Mouse (Mus musculus): ENCODE measurements at regions not wholly inside any gene's neighbourhood (a gene's known extent, or its start where the extent isn't known, plus 50 kb on each side); places are given as distances from the start of the nearest gene placed in this dataset.
"Not testable (repeated sequence)": the region's sequence is repeated elsewhere in the genome, so short reads cannot be mapped to it uniquely, and the experiment has no call there.

DNA sequence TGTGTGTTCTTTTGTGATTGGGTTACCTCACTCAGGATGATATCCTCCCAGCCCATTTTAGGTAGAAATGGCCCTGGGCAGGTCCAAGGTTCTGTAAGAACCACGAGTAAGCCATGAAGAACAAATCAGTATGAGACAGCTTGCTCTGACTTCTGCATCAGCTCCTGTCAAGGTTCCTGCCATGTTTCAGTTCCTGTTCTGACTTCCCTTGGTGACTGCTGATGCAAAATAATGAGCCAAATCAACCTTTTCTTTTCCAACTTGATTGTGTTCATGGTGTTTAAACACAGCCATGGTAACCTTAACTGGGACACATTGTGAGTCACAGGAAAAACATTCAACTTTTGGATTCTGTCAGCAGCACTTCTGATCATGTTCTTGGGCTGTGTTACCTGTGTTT, 667.4 kb upstream of the Igfbp7 start:
- Histone ChIP-seq H3K4me1 (replicated peaks) (no peaks in the 10 kb centered on the region), H3K27ac (replicated peaks) (no peak overlapping the region), H3K9ac (no peak overlapping the region), H3K27me3 (no peaks in the 10 kb centered on the region), H3K9me3 (replicated peaks) (0 out of 2 replicates have a peak, but pooled peaks cover 6% of the 10 kb centered on the region), H3K4me3 (replicated peaks) (no peak overlapping the region), H3K4me2 (no peak overlapping the region), H3K36me3 (replicated peaks) (no peaks in the 10 kb centered on the region)
- 19% methylated on average over 1 of the region's 1 CpGs for WGBS (ENCODE audit: insufficient replicate concordance)
- ATAC-seq (ENCODE audit: insufficient read depth): no peak

DNA sequence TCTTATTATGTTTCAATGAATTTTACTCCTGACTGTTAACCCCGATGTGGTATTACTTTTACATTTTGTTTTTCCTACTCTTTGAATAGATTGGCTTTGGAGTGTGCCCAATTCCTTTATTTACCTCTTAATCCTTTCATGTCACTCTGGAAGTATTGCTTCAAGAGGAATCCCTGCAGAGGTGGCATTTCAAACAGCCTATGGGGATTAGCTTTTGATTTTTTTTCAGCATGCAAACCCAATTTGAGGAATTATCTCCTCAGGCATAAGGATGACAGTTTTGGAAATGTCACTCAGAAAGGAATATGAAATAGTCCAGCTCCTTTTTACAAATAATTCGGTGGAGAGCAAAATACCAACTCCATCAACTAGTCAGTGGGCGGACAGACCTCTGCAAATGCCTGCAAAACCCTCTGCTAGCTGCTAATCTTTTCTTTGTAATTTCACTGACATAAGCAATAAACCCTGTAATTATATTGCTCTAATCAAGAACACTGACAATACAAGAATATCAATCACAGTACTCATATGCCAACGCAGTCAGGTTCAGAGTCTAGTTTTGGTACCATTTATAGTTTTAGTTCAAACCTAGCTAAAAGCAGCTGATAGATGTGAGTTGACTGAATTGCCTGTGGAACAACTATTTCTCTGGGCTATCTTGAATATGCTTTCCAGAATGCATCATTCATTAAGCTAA, 624.9 kb upstream of the Igfbp7 start:
- Histone ChIP-seq H3K27me3 (no peaks in the 10 kb centered on the region), H3K4me3 (replicated peaks) (no peak overlapping the region), H3K27ac (replicated peaks) (no peak overlapping the region), H3K36me3 (replicated peaks) (no peaks in the 10 kb centered on the region), H3K9me3 (replicated peaks) (no peaks in the 10 kb centered on the region), H3K4me2 (no peak overlapping the region), H3K4me1 (replicated peaks) (no peaks in the 10 kb centered on the region), H3K9ac (no peak overlapping the region)
- WGBS (ENCODE audit: insufficient replicate concordance): 52% methylated on average over 4 of the region's 4 CpGs
- ATAC-seq (ENCODE audit: insufficient read depth): no peak

DNA sequence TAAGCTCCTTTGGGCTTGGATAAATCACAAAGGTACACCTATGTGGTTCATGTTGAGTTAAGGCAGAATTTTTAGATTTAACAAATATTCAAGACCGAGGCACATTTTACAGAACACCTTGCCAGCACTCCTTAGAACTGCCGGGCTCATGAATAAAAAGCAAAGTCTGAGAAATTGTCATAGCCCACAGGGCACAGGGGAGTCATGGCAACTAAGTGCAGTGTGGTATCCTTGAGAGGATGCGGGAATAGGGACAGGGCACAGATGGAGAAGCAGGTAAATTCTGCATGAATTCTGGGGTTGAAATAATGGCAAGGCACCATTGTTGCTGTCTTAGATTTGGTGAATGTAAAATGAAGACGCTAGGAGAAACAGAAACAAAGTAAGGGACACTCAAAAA, 609.7 kb upstream of the Igfbp7 start:
- 66% methylated on average over 4 of the region's 4 CpGs for WGBS (ENCODE audit: insufficient replicate concordance)
- H3K27ac ChIP-seq (replicated peaks): no peak overlapping the region
- no peak overlapping the region for H3K4me2 ChIP-seq
- no peak overlapping the region for H3K9ac ChIP-seq
- no peak overlapping the region for H3K4me3 ChIP-seq (replicated peaks)
- H3K36me3 ChIP-seq (replicated peaks): no peaks in the 10 kb centered on the region
- H3K27me3 ChIP-seq: no peaks in the 10 kb centered on the region
- H3K9me3 ChIP-seq (replicated peaks): no peaks in the 10 kb centered on the region
- ATAC-seq (ENCODE audit: insufficient read depth): no peak
- no peaks in the 10 kb centered on the region for H3K4me1 ChIP-seq (replicated peaks)

DNA sequence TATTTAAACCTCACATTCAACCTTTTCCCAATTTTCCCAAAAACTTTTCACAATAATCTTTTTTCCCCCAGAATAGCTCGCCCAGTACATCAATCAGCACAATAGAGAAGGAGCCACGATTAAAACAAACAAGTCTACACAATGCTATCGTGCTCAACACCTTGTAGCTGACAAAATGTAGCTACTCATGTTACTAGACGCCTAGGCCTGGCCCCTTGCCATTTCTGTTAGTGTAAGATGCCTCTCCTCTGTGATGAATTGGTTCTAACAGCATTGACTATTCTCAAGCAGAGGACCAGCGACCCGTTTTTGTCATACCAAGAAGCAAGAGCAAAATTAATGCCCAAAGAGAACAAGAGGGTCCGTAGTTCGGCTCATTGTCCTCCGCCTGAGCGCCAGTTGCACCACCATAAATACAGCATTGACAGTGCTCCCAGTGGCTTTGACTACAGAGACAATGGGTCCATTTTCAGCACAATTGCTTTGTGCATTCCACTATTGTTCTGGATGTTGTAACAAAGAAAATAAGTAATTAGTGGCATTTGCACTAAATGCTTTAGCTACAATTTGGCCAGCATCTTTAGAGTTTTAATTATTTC, 578.7 kb upstream of the Igfbp7 start:
- H3K4me2 ChIP-seq: no peak overlapping the region
- no peak overlapping the region for H3K9ac ChIP-seq
- no peak overlapping the region for H3K27ac ChIP-seq (replicated peaks)
- H3K27me3 ChIP-seq: no peaks in the 10 kb centered on the region
- H3K36me3 ChIP-seq (replicated peaks): no peaks in the 10 kb centered on the region
- no peaks in the 10 kb centered on the region for H3K4me1 ChIP-seq (replicated peaks)
- ATAC-seq (ENCODE audit: insufficient read depth): no peak
- H3K9me3 ChIP-seq (replicated peaks): no peaks in the 10 kb centered on the region
- no peak overlapping the region for H3K4me3 ChIP-seq (replicated peaks)
- WGBS (ENCODE audit: insufficient replicate concordance): 58% methylated on average over 10 of the region's 10 CpGs

DNA sequence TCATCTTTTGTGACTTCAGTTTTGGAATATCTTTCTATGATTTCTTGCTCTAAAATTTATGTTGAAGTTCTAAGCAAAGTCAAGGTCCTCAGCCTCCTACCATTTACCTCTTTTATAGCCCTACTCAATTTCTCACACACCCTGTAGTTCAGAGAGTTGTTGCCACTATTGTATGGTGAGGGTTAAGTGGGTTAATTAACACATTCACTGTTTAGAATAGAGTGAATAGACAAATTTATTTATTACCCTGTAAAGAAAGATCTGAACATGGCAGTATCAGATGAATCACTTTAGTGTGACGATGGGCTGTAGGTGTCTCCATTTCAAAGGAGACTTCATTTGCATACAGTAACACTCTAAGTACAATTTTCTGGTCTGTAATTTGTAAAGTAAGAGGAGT, 577.4 kb upstream of the Igfbp7 start:
- Histone ChIP-seq H3K9ac (no peak overlapping the region), H3K4me3 (replicated peaks) (no peak overlapping the region), H3K36me3 (replicated peaks) (no peaks in the 10 kb centered on the region), H3K9me3 (replicated peaks) (no peaks in the 10 kb centered on the region), H3K4me1 (replicated peaks) (no peaks in the 10 kb centered on the region), H3K27me3 (no peaks in the 10 kb centered on the region), H3K27ac (replicated peaks) (no peak overlapping the region), H3K4me2 (no peak overlapping the region)
- 63% methylated on average over 1 of the region's 1 CpGs for WGBS (ENCODE audit: insufficient replicate concordance)
- no peak for ATAC-seq (ENCODE audit: insufficient read depth)

DNA sequence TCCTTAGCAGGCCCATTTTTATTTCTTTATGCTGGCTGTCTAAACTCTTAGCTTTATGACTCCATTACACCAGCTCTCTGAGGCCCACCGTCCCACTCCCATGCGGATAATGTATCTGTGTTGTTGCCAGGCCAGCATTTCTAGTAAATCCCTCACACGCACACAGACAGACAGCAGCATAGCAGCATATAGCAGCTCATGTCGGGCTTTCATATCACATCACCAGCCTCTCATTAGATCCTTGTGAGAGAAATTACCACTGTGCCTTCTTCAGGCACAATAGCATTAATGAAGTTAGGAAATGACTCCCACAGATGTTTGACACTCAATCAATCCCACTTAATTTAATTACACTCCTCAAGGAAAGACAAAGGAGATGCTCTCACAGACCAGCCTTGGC, 532.2 kb upstream of the Igfbp7 start:
- H3K9me3 ChIP-seq (replicated peaks); H3K4me1 ChIP-seq (replicated peaks); H3K36me3 ChIP-seq (replicated peaks); H3K27me3 ChIP-seq; H3K4me3 ChIP-seq (replicated peaks); H3K4me2 ChIP-seq; H3K9ac ChIP-seq; ATAC-seq (ENCODE audit: insufficient read depth); H3K27ac ChIP-seq (replicated peaks): not testable (repeated sequence)
- 69% methylated on average over 4 of the region's 4 CpGs for WGBS (ENCODE audit: insufficient replicate concordance)

DNA sequence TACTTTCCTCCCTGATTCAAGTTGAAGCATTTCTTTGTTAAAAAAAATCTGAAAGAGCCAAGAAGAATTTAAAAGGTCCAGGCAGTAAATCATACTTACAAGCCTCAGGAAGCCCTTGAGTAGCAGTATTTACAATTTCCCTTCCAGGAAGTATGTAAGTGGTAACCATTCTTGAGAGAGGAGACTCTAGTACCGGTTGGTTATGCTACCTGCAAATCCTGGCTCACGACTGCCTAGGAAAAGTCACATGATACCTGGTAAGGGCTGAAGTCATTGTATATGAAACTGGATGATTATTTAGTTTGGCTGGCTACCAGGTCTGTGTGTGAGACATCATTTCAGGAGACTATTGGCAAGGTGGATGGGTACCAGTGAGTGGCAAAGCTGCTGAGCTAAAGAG, 524.0 kb upstream of the Igfbp7 start:
- 75% methylated on average over 2 of the region's 2 CpGs for WGBS (ENCODE audit: insufficient replicate concordance)
- ATAC-seq (ENCODE audit: insufficient read depth): no peak

DNA sequence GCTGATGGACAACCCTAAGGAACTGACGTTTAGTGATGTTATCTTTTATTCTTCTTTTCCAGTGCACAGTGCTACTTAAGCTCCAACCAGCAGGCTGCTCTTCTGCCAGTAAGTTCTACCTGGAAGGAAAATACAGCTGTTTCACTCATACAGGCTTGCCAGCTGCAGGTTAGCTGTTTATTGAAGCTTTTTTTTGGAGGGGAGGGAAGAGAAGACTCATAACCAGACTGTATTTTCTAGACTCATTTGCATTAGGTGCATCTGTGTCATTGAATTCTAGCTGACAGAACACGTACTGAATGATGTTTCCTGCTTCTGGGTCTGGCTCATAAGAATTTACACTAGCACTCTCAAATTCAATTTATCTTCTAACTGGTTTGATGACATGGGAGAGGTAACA, 513.3 kb upstream of the Igfbp7 start:
- Histone ChIP-seq H3K4me2 (no peak overlapping the region), H3K4me3 (replicated peaks) (no peak overlapping the region), H3K9ac (no peak overlapping the region), H3K36me3 (replicated peaks) (no peaks in the 10 kb centered on the region), H3K27ac (replicated peaks) (no peak overlapping the region), H3K4me1 (replicated peaks) (no peaks in the 10 kb centered on the region), H3K27me3 (no peaks in the 10 kb centered on the region), H3K9me3 (replicated peaks) (no peaks in the 10 kb centered on the region)
- 51% methylated on average over 2 of the region's 2 CpGs for WGBS (ENCODE audit: insufficient replicate concordance)
- ATAC-seq (ENCODE audit: insufficient read depth): no peak

More for the DNA sequence above, 524.0 kb upstream of the Igfbp7 start:
- Histone ChIP-seq H3K27me3 (no peaks in the 10 kb centered on the region), H3K4me1 (replicated peaks) (no peaks in the 10 kb centered on the region), H3K9ac (no peak overlapping the region), H3K36me3 (replicated peaks) (no peaks in the 10 kb centered on the region), H3K9me3 (replicated peaks) (0 out of 2 replicates have a peak, but pooled peaks cover 4% of the 10 kb centered on the region), H3K4me2 (no peak overlapping the region), H3K4me3 (replicated peaks) (no peak overlapping the region), H3K27ac (replicated peaks) (no peak overlapping the region)

DNA sequence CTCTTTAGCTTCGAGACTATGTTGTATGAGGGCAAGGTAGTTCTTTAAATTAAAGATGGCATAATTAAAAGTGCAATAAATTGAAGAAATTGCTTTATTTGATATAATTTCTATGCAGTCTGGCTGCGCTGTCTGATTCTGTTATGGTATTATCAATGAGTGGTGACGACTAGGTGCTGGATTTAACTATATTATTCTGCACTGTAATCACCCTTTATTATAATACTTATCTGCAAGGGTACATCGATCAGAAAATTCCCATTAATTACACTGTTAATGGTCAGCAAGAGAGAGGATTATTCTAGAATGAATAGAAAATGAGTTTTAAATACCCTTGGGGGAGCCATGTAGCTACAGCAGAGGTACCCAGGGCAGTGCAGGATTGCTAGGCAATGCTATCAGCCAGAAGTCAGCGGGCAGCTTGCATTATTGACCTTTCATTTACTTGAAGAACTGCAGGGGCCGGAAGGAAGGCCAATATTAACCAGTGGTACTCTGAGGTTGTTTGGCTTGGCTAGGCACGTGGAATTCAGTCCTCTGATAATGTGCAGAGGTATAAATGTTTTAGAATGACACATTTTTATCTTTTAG, 509.3 kb upstream of the Igfbp7 start:
- Histone ChIP-seq H3K4me3 (replicated peaks) (no peak overlapping the region), H3K4me1 (replicated peaks) (no peaks in the 10 kb centered on the region), H3K36me3 (replicated peaks) (no peaks in the 10 kb centered on the region), H3K27me3 (no peaks in the 10 kb centered on the region), H3K9ac (no peak overlapping the region), H3K4me2 (no peak overlapping the region), H3K27ac (replicated peaks) (no peak overlapping the region), H3K9me3 (replicated peaks) (no peaks in the 10 kb centered on the region)
- WGBS (ENCODE audit: insufficient replicate concordance): 47% methylated on average over 7 of the region's 7 CpGs
- no peak for ATAC-seq (ENCODE audit: insufficient read depth)

DNA sequence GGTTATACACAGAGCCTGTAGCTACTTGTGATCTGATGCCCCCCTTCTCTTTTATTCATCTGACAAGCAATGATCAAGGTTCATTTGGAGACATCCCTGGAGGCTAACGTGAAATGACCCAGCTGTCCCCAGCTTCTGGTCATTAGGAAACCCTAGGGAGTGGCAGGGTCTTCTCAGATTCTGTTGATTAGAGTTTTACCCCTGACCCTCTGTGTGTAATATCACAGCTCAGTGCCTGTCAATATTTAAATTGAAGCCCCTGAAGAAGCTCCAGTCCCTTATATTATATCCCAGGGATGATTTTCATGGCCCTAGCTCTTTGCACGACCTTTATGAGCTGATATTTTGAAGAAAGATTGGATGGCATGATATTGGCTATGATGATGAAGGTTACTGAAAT, 508.5 kb upstream of the Igfbp7 start:
- H3K27ac ChIP-seq (replicated peaks): no peak overlapping the region
- no peaks in the 10 kb centered on the region for H3K27me3 ChIP-seq
- ATAC-seq (ENCODE audit: insufficient read depth): no peak
- no peak overlapping the region for H3K9ac ChIP-seq
- WGBS (ENCODE audit: insufficient replicate concordance): 42% methylated on average over 2 of the region's 2 CpGs
- no peaks in the 10 kb centered on the region for H3K4me1 ChIP-seq (replicated peaks)
- H3K9me3 ChIP-seq (replicated peaks): no peaks in the 10 kb centered on the region
- H3K4me3 ChIP-seq (replicated peaks): no peak overlapping the region
- no peak overlapping the region for H3K4me2 ChIP-seq
- no peaks in the 10 kb centered on the region for H3K36me3 ChIP-seq (replicated peaks)

DNA sequence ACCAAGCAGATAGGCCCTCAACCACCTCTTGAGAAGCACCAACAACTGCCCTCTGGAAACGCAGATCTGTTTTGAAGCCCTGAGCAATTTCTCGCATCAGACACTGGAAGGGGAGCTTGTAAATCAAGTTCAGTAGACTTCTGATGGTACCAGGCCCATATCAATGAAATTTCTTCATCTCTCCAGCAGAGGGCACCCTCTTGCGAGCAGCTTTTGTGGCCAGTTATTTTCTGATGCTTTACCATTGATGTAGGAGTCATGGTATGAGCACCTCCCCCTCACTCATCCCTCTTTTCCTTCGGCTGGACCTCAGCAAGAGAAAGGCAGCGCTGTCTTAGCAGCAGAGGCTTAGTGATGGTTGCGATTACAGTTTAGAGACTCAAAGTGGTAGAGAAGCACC, 501.4 kb upstream of the Igfbp7 start:
- 38% methylated on average over 6 of the region's 6 CpGs for WGBS (ENCODE audit: insufficient replicate concordance)
- H3K9ac ChIP-seq: no peak overlapping the region
- H3K9me3 ChIP-seq (replicated peaks): no peaks in the 10 kb centered on the region
- H3K27me3 ChIP-seq: no peaks in the 10 kb centered on the region
- no peak overlapping the region for H3K4me3 ChIP-seq (replicated peaks)
- H3K4me1 ChIP-seq (replicated peaks): no peaks in the 10 kb centered on the region
- H3K4me2 ChIP-seq: no peak overlapping the region
- no peak for ATAC-seq (ENCODE audit: insufficient read depth)
- H3K36me3 ChIP-seq (replicated peaks): no peaks in the 10 kb centered on the region
- H3K27ac ChIP-seq (replicated peaks): no peak overlapping the region

Data from liver, embryonic 15.5 days (tissue).